Mouse (Mus musculus) small intestine, adult 2 months (tissue): ENCODE results near the gene Dnah11. TPM values are rescaled to one million over a fixed set of nuclear protein-coding genes. Genes with fewer than 3 reads are reported as not detected.

Experiments
- H3K27ac ChIP-seq: fragments of 200-500 bp; 2 replicates; pipeline ENCODE4 v1.5.1; 2012; ENCODE audit warnings: low read depth, low read length, control low read depth, inconsistent platforms; ENCODE audit not compliant: insufficient read depth
- H3K27me3 ChIP-seq: fragments of 200-500 bp; 2 replicates; pipeline ENCODE4 v1.6.1; 2012; ENCODE audit warnings: mild to moderate bottlenecking, moderate library complexity, low read length, inconsistent platforms; ENCODE audit not compliant: control insufficient read depth, insufficient read depth
- H3K36me3 ChIP-seq: fragments of 200-500 bp; 2 replicates; pipeline ENCODE4 v1.6.1; 2012; ENCODE audit warnings: mild to moderate bottlenecking, low read length, control low read depth, inconsistent platforms; ENCODE audit not compliant: control insufficient read depth, insufficient read depth
- H3K4me1 ChIP-seq: fragments of 200-500 bp; 2 replicates; pipeline ENCODE4 v1.6.1; 2012; ENCODE audit warnings: low read length, inconsistent platforms, mixed read lengths; ENCODE audit not compliant: control insufficient read depth, insufficient read depth, insufficient read length
- H3K4me3 ChIP-seq: fragments of 200-500 bp; 2 replicates; pipeline ENCODE4 v1.5.1; 2012; ENCODE audit warnings: low read depth, mild to moderate bottlenecking, control low read depth, inconsistent platforms, low read length, moderate library complexity
- CTCF ChIP-seq: fragments of 200-500 bp; IDR thresholded peaks from 2 replicates; pipeline ENCODE4 v1.5.1; 2012; ENCODE audit warnings: low read depth, mild to moderate bottlenecking, control low read depth, inconsistent platforms, low read length, moderate library complexity, mixed read lengths; ENCODE audit not compliant: insufficient replicate concordance, insufficient read length; ENCODE audit errors: extremely low read depth
- POLR2A ChIP-seq: fragments of 200-500 bp; IDR thresholded peaks from 2 replicates; pipeline ENCODE4 v1.6.1; 2012; ENCODE audit warnings: low read depth, mild to moderate bottlenecking, control low read depth, inconsistent platforms, low read length, moderate library complexity
- WGBS: fragments of 180-500 bp; shearing (Covaris S2); methylation state at CpG from one replicate; pipeline ENCODE4 v1.1.7; 2018; 5-methylcytosine and 5-hydroxymethylcytosine counted together
- polyA plus RNA-seq: library from polyadenylated mRNA; depleted of rRNA; stranded (reverse); fragments of >200 nt; gene quantifications from 2 replicates; pipeline ENCODE4 v1.2.3, GENCODE M21; 2012

Gene Dnah11
- polyA plus RNA-seq, 1 experiment, result 0.01 TPM

- Histone ChIP-seq H3K36me3 (no peaks in the 10 kb centered on the region), H3K4me1 (no peaks in the 10 kb centered on the region), H3K4me3 (no peak overlapping the region), H3K27ac (no peak overlapping the region), H3K27me3 (no peaks in the 10 kb centered on the region)
- 78% methylated on average over 4 of the region's 4 CpGs for WGBS
- TF ChIP-seq POLR2A, result no peak
Measured at GRCm38 (mm10) chr12:118025771-118026170, 173.1 kb downstream of the Dnah11 start.

DNA sequence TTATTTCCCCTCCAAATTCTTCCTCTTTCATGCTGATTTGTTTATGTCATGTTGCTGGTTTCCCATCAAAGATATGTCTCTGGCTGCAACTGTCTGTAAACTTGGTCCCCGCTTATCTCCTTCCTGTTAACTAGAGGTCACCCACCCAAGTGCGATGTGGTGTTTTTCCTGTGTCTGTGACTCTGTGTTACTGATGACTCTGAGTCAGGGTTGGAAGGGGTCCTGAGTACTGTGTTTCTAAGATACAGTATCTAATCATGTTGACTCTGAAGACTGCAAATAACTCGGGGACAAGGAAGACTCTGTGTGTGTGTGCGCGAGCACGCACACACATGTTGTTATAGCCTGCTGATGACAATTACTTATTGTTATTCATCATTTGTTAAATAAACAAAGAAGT is 179.9 kb downstream of the Dnah11 start:
- Histone ChIP-seq H3K4me3 (no peak overlapping the region), H3K36me3 (no peaks in the 10 kb centered on the region), H3K27me3 (no peaks in the 10 kb centered on the region), H3K4me1 (no peaks in the 10 kb centered on the region), H3K27ac (no peak overlapping the region)
- 62% methylated on average over 6 of the region's 6 CpGs for WGBS
- TF ChIP-seq POLR2A (no peak), CTCF (no peak)

DNA sequence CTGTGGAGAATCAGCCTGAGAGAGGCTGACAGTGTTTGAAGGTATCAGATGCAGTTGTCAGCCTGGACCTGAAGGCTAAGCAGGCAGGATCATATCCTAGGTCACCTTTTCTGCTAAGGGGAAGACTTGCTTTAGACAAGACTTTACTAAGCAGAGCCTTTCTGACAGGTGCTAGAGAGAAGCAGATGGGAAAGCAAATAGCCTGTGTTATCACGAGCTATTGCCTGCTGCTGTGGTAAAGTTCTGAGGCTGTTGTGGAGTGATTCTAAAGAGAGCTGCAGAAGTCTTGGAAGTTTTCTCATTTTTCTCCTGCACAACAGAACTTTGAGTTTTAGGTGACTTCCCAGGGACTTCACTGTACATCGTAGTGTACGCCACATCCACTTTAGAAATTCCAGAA is 185.0 kb downstream of the Dnah11 start:
- 77% methylated on average over 3 of the region's 3 CpGs for WGBS
- no peaks in the 10 kb centered on the region for H3K27me3 ChIP-seq
- no peak for TF ChIP-seq CTCF
- no peak overlapping the region for H3K4me3 ChIP-seq
- no peaks in the 10 kb centered on the region for H3K36me3 ChIP-seq
- no peaks in the 10 kb centered on the region for H3K4me1 ChIP-seq
- no peak overlapping the region for H3K27ac ChIP-seq

GRCm38 (mm10) chr12:118011921-118012320 is 186.9 kb downstream of the Dnah11 start:
- no peak for TF ChIP-seq POLR2A
- no peak for TF ChIP-seq CTCF
- H3K4me1 ChIP-seq, result no peaks in the 10 kb centered on the region
- no peaks in the 10 kb centered on the region for H3K27me3 ChIP-seq
- WGBS, result 86% methylated on average over 8 of the region's 8 CpGs
- H3K4me3 ChIP-seq, result no peak overlapping the region
- no peak overlapping the region for H3K27ac ChIP-seq
- no peaks in the 10 kb centered on the region for H3K36me3 ChIP-seq

DNA sequence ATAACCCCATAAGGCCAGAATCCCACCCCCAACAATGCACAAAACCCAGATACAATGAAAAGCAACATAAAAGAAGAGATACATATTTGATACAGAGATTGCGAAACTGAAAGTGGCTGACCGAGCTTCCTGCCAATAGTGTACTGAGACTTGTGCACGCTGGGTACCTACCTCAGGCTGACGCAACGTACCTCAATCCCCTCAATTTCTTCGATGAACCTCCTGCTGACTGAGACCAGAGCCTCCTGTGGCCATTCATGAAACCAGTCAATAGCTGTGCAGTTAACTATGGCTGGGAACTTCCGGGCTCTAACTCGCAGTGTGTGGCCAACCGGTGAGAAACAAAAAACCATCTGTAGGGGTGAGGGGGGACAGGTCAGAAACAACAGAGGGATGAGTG is 203.9 kb downstream of the Dnah11 start:
- WGBS, result 39% methylated on average over 9 of the region's 9 CpGs
- peaks cover 4% of the 10 kb centered on the region; the same call in 1 of the 2 replicates for H3K4me1 ChIP-seq
- no peak overlapping the region for H3K27ac ChIP-seq
- TF ChIP-seq POLR2A (no peak), CTCF (no peak)
- peak overlapping the region; percentile 19; the same call in 1 of the 2 replicates for H3K4me3 ChIP-seq
- no peaks in the 10 kb centered on the region for H3K27me3 ChIP-seq
- H3K36me3 ChIP-seq, result no peaks in the 10 kb centered on the region

DNA sequence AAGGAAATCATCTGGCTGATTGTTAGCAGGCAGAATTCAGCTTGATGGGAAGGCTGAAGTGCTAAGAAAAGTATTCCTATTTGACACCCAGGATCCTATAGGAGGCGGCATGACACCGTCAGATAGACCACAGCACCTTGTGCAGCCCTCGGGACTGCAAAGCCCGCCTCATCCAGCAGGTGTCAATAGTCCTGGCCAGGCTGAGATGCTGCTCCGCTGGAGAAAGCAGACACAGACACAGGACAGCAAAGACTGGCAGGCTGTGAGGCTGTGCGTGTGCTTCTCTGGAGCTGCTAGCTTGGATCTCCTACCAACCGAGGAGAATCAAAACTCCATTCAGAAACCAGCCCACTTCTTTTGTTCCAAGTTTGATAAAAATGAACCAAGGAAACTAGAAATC is 205.3 kb downstream of the Dnah11 start:
- Histone ChIP-seq H3K36me3 (no peaks in the 10 kb centered on the region), H3K4me1 (peaks cover 4% of the 10 kb centered on the region; the same call in 1 of the 2 replicates), H3K27ac (no peak overlapping the region), H3K4me3 (no peak overlapping the region), H3K27me3 (no peaks in the 10 kb centered on the region)
- WGBS, result 3% methylated on average over 7 of the region's 7 CpGs
- TF ChIP-seq POLR2A (no peak), CTCF (peak; percentile 91)

GRCm38 (mm10) chr12:117989018-117989828 is 209.6 kb downstream of the Dnah11 start:
- no peaks in the 10 kb centered on the region for H3K36me3 ChIP-seq
- WGBS, result 33% methylated on average over 11 of the region's 11 CpGs
- no peaks in the 10 kb centered on the region; the same call in 1 of the 2 replicates for H3K4me1 ChIP-seq
- no peaks in the 10 kb centered on the region for H3K27me3 ChIP-seq
- no peak for TF ChIP-seq CTCF
- TF ChIP-seq POLR2A, result no peak
- no peak overlapping the region for H3K4me3 ChIP-seq
- no peak overlapping the region for H3K27ac ChIP-seq
